Mouse (Mus musculus): Measurements from ENCODE around the gene Ubap1l. TPM values are rescaled to one million over a fixed set of nuclear protein-coding genes. Genes with fewer than 3 reads are reported as not detected.
A peak's percentile ranks its signal among the peaks of the same experiment; 100 is the strongest.
"Not testable (repeated sequence)": the region's sequence is repeated elsewhere in the genome, so short reads cannot be mapped to it uniquely, and the experiment has no call there.

The Ubap1l gene
- 2.0 and 2.3 TPM in 2 replicates for polyA plus RNA-seq (2015; fragmentation: Nextera tagmentation; extraction: Ambion mirVana)

- Histone ChIP-seq H3K9ac (no peak within 1 kb of the TSS), H3K4me3 (no peak within 1 kb of the TSS), H3K9me3 (no peaks in the 10 kb centered on the region), H3K4me2 (no peak within 1 kb of the TSS), H3K36me3 (peaks cover 79% of the 10 kb centered on the region), H3K27ac (no peak within 1 kb of the TSS), H3K27me3 (no peaks in the 10 kb centered on the region), H3K4me1 (replicated peaks) (no peaks in the 10 kb centered on the region)
- 92% methylated on average over 16 of the region's 16 CpGs for WGBS
- ATAC-seq (ENCODE audit: low FRiP score), result no peak
Observed at GRCm38 (mm10) chr9:65360641-65361448, at the start of gene Ubap1l. Gene Ubap1l, plus strand, starts transcription at chr9:65361041.

- Histone ChIP-seq H3K27me3 (no peaks in the 10 kb centered on the region), H3K9ac (no peak overlapping the region), H3K4me1 (replicated peaks) (no peaks in the 10 kb centered on the region), H3K27ac (no peak overlapping the region), H3K9me3 (no peaks in the 10 kb centered on the region), H3K36me3 (peaks cover 60% of the 10 kb centered on the region), H3K4me2 (no peak overlapping the region), H3K4me3 (no peak overlapping the region)
- ATAC-seq (ENCODE audit: low FRiP score), result no peak
- WGBS, result 97% methylated on average over 4 of the region's 4 CpGs
Observed at GRCm38 (mm10) chr9:65312669-65313357, 48.0 kb upstream of the Ubap1l start.

GRCm38 (mm10) chr9:65313846-65314245, 47.0 kb upstream of the Ubap1l start:
- Histone ChIP-seq H3K9ac (no peak overlapping the region), H3K27me3 (no peaks in the 10 kb centered on the region), H3K4me3 (no peak overlapping the region), H3K27ac (no peak overlapping the region), H3K4me2 (no peak overlapping the region), H3K4me1 (replicated peaks) (no peaks in the 10 kb centered on the region), H3K36me3 (peaks cover 59% of the 10 kb centered on the region), H3K9me3 (no peaks in the 10 kb centered on the region)
- WGBS, result 95% methylated on average over 1 of the region's 1 CpGs
- ATAC-seq (ENCODE audit: low FRiP score), result no peak

- H3K4me3 ChIP-seq, result no peak overlapping the region
- no peak overlapping the region for H3K9ac ChIP-seq
- H3K9me3 ChIP-seq, result no peaks in the 10 kb centered on the region
- WGBS, result 93% methylated on average over 11 of the region's 11 CpGs
- no peak overlapping the region for H3K27ac ChIP-seq
- ATAC-seq (ENCODE audit: low FRiP score), result no peak
- no peaks in the 10 kb centered on the region for H3K4me1 ChIP-seq (replicated peaks)
- H3K4me2 ChIP-seq, result no peak overlapping the region
- no peaks in the 10 kb centered on the region for H3K27me3 ChIP-seq
- H3K36me3 ChIP-seq, result peaks cover 70% of the 10 kb centered on the region
Observed at GRCm38 (mm10) chr9:65322255-65322900, 38.5 kb upstream of the Ubap1l start.

- H3K4me1 ChIP-seq (replicated peaks), result no peaks in the 10 kb centered on the region
- H3K9ac ChIP-seq, result no peak overlapping the region
- no peak for ATAC-seq (ENCODE audit: low FRiP score)
- H3K9me3 ChIP-seq, result no peaks in the 10 kb centered on the region
- no peak overlapping the region for H3K4me2 ChIP-seq
- peaks cover 77% of the 10 kb centered on the region for H3K36me3 ChIP-seq
- no peak overlapping the region for H3K27ac ChIP-seq
- no peaks in the 10 kb centered on the region for H3K27me3 ChIP-seq
- H3K4me3 ChIP-seq, result no peak overlapping the region
Observed at GRCm38 (mm10) chr9:65325971-65326370, 34.9 kb upstream of the Ubap1l start.

GRCm38 (mm10) chr9:65327371-65327770, 33.5 kb upstream of the Ubap1l start:
- Histone ChIP-seq H3K36me3 (peaks cover 76% of the 10 kb centered on the region), H3K27me3 (no peaks in the 10 kb centered on the region), H3K4me3 (no peak overlapping the region), H3K4me1 (replicated peaks) (no peaks in the 10 kb centered on the region), H3K4me2 (no peak overlapping the region), H3K9ac (no peak overlapping the region), H3K27ac (no peak overlapping the region), H3K9me3 (no peaks in the 10 kb centered on the region)
- 88% methylated on average over 2 of the region's 2 CpGs for WGBS
- no peak for ATAC-seq (ENCODE audit: low FRiP score)

GRCm38 (mm10) chr9:65333958-65334357, 26.9 kb upstream of the Ubap1l start:
- no peak for ATAC-seq (ENCODE audit: low FRiP score)
- Histone ChIP-seq H3K4me3 (no peak overlapping the region), H3K9me3 (no peaks in the 10 kb centered on the region), H3K4me1 (replicated peaks) (no peaks in the 10 kb centered on the region), H3K36me3 (peaks cover 21% of the 10 kb centered on the region), H3K27ac (no peak overlapping the region), H3K27me3 (no peaks in the 10 kb centered on the region), H3K4me2 (no peak overlapping the region), H3K9ac (no peak overlapping the region)
- WGBS, result 88% methylated on average over 5 of the region's 5 CpGs

GRCm38 (mm10) chr9:65339146-65339545, 21.7 kb upstream of the Ubap1l start:
- no peaks in the 10 kb centered on the region for H3K9me3 ChIP-seq
- H3K36me3 ChIP-seq, result no peaks in the 10 kb centered on the region
- no peak overlapping the region for H3K4me2 ChIP-seq
- no peak overlapping the region for H3K9ac ChIP-seq
- H3K27ac ChIP-seq, result no peak overlapping the region
- no peak overlapping the region for H3K4me3 ChIP-seq
- 0 out of 2 replicates have a peak, but pooled peaks cover 7% of the 10 kb centered on the region for H3K27me3 ChIP-seq
- no peaks in the 10 kb centered on the region for H3K4me1 ChIP-seq (replicated peaks)
- no peak for ATAC-seq (ENCODE audit: low FRiP score)
- 81% methylated on average over 4 of the region's 4 CpGs for WGBS

- Histone ChIP-seq H3K27ac (no peak overlapping the region), H3K4me2 (no peak overlapping the region), H3K9ac (no peak overlapping the region), H3K36me3 (no peaks in the 10 kb centered on the region), H3K27me3 (0 out of 2 replicates have a peak, but pooled peaks cover 7% of the 10 kb centered on the region), H3K9me3 (no peaks in the 10 kb centered on the region), H3K4me3 (no peak overlapping the region), H3K4me1 (replicated peaks) (no peaks in the 10 kb centered on the region; the same call in 1 of the 2 replicates)
- ATAC-seq (ENCODE audit: low FRiP score), result no peak
- WGBS, result 93% methylated on average over 2 of the region's 2 CpGs
Observed at GRCm38 (mm10) chr9:65340414-65340813, 20.4 kb upstream of the Ubap1l start.

GRCm38 (mm10) chr9:65345439-65345838, 15.4 kb upstream of the Ubap1l start:
- Histone ChIP-seq H3K9ac (peak overlapping the region; percentile 99), H3K4me3 (peak overlapping the region; percentile 100), H3K4me1 (replicated peaks) (peaks cover 30% of the 10 kb centered on the region), H3K27ac (peak overlapping the region; percentile 97), H3K4me2 (peak overlapping the region; percentile 93)
- peak; percentile 47 for ATAC-seq (ENCODE audit: low FRiP score)
- not testable (repeated sequence) for H3K36me3 ChIP-seq, H3K27me3 ChIP-seq, H3K9me3 ChIP-seq
- 64% methylated on average over 11 of the region's 11 CpGs for WGBS

- ATAC-seq (ENCODE audit: low FRiP score), result peak; percentile 98
- Histone ChIP-seq H3K4me2 (peak within 1 kb of the TSS; percentile 93), H3K9ac (peak within 1 kb of the TSS; percentile 99), H3K27ac (peak within 1 kb of the TSS; percentile 97), H3K36me3 (no peaks in the 10 kb centered on the region), H3K4me1 (replicated peaks) (peaks cover 30% of the 10 kb centered on the region), H3K4me3 (peak within 1 kb of the TSS; percentile 100), H3K9me3 (no peaks in the 10 kb centered on the region), H3K27me3 (0 out of 2 replicates have a peak, but pooled peaks cover 7% of the 10 kb centered on the region)
- 2% methylated on average over 47 of the region's 59 CpGs for WGBS
Observed at GRCm38 (mm10) chr9:65345854-65346475, 14.9 kb upstream of the Ubap1l start, which contains the start of gene Pdcd7. Gene Pdcd7, plus strand, starts transcription at chr9:65346104.
